Mouse (Mus musculus): Measurements from ENCODE around the gene Rhbg. TPM values are rescaled to one million over a fixed set of nuclear protein-coding genes. Genes with fewer than 3 reads are reported as not detected.

Rhbg gene
- total RNA-seq, 2 experiments from 2014 or later = not detected

DNA sequence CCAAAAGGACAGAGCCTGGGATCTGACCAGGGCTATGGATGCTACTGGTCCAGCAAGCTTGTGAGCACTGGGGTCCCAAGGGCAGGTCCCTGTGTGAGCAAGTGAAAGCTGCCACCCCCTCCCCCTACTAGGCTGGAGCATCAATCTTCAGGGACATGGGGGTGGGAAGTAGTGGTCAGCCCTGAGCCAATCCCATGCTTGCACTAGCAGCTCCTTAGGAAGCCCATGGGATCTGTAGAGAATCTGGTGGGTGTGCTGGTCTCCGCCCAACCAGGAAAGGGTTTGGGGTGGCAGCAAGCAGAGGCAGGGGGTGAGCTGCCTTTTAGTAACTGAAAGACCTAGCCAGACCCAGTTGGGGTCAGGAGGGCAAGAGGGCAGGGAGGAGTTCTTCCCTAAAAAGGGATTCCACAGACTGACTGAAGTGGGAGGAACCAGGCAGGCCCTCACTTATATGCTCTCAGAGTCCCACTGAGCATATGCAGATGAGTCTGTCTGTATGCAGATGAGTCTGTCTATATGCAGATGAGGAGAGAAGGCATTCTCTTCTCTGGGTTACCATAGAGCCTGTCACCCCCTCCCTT lies 23.4 kb downstream of the Rhbg start:
- DNase-seq (ENCODE audit: extremely low spot score in 1 of 2, low spot score in 1 of 2) = peak; percentile 28 to 35

DNA sequence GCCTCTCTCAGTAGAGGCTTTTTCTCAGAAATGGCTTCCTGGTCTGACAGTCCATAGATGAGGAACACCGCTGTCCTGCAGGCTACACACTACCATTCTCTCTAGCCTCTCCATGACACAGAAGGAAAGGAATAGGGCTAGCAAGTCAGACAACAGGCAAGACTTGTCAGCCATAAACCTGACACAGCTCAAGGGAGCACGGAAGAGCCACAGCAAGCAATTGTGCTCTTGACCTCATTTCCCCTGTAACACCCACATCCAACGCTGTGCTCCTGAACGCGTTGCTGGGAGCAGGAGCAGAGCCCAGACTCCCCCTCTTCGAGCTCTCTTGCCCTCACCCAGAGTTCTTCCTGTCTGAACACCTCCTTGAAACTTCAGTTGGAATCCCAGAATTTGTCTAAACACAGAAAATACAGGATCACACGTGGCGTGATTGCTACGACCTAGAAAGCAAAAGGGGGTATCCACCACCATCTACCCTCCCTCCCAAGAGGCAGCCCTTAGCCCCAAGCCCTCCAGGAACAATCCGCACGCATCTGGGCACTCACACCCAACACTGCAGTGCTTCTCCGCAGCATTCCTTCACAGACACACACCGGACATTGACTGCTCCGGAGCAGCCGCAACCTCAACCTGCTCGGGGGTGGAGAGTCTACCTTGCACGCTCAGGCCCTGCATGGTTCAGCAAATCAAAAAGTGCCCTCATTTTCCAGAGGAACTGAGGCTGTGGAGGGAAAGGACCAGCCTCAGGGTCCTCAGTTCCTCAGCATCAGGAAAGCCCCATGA lies 24.1 kb downstream of the Rhbg start:
- peak in 1 of 2 experiments; percentile 25 for DNase-seq (ENCODE audit: extremely low spot score in 1 of 2, low spot score in 1 of 2)

DNA sequence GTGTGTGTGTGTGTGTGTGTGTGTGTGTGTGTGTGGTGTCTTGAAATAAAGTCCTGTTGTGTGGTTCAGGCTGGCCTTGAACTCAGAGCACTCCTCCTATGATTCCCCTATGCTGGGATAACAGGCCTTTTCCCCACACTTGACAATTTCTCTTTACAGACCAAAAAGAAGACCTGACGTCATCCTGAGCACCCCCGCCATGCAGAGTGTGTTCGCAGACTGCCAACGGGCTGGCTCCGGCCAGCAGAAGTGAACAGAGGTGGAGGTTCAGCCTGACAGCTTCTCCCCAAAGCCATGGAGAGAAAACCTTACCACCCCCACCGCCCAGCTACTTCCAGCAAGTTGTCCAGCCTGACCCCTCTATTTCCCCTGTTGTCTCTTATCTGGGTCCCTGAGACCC lies 25.0 kb downstream of the Rhbg start:
- no peak for DNase-seq (ENCODE audit: extremely low spot score in 1 of 2, low spot score in 1 of 2)

DNA sequence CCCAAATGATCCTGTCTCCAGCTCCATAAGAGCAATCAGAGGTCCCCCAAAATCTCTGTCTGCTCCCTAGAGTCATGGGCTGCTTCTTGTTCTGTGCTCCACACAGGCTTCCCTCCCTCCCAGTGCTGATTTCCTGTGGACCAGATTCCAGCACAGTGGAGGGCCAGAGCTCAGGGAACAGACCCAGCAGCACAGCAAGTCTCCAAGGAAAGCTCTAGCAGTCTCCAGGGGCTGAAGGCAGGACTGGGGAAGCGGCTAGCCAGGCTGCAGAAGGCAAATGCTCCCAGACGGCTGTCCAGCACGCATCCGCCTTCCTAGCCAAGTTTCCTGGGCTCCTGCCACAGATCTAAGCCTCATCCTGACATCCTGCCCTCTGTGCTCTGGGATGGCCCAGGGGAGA lies 25.6 kb downstream of the Rhbg start:
- peak in 1 of 2 experiments; percentile 7 for DNase-seq (ENCODE audit: extremely low spot score in 1 of 2, low spot score in 1 of 2)

DNA sequence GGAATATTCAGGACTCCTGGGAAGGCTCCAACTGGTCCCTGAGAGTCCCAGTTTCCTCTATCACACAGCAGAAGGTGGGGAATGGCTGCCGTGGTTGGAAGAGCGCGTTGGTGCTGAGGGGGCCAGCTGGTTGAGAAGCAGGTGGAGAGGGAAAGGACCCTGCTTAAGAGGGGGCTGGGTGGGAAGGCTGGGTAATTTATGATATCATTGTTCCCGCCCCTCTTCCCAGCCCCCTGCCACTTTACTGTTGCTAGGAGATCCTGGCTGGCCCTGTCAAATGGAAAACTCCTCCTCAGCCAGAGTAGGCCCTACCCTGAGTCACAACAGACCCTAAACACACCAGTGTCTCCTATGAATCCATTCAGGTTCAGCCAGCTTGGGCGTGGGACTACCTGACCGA lies 26.5 kb downstream of the Rhbg start:
- DNase-seq (ENCODE audit: extremely low spot score in 1 of 2, low spot score in 1 of 2) = no peak

DNA sequence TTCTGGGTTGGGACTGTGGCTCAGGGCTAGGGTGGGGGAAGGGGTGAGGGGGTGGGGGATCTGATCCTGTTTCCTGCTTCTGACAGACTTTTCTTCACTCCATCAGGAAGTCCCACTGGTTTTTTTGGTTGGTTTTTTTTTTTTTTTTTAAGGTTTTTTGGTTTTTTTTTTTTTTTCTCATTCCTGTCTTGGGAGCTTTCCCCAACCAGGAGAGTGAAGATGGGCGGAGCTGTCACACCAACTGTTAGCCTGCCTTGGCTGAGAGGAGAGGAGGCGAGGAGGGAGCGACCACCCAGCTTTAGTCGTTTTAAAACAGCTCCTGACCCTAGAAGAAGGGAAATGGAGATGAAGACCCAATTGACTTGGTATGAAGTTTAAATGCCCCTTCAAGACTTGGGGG lies 27.2 kb downstream of the Rhbg start:
- no peak for DNase-seq (ENCODE audit: extremely low spot score in 1 of 2, low spot score in 1 of 2)

DNA sequence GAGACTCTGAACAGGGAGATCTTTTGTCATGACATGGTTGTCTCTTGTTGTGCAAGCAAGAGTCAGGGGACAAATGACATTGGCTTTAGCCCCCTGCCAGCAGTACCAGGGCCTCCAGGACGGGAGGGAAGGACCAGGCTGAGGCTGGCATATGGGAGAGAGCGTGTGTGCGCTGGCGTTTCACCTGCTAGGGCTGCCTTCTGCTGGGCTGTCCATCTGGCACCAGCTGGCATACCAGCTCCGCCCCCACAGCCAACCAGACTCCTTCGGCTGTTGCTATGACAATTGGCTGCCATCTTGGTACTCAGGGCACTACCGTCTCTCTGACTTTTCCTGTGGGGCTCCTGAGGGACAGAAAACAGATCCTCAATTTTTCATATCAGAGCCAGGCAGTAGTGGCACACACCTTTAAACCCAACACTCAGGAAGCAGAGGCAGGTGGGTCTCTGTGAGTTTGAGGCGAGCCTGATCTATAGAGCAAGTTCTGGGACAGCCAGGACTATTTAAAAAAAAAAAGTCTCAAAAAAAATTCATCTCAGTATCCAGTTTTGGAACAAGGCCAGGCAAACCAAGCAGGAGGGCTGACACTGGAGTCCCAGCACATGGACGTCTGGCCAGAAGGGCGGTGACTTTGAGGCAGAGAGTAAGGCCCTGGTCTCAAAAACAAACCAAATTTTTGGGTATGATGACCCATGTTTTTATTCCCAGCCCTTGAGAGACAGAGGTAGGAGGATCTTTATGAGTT lies 28.2 kb downstream of the Rhbg start:
- DNase-seq (ENCODE audit: extremely low spot score in 1 of 2, low spot score in 1 of 2) = peak in 1 of 2 experiments; percentile 67

DNA sequence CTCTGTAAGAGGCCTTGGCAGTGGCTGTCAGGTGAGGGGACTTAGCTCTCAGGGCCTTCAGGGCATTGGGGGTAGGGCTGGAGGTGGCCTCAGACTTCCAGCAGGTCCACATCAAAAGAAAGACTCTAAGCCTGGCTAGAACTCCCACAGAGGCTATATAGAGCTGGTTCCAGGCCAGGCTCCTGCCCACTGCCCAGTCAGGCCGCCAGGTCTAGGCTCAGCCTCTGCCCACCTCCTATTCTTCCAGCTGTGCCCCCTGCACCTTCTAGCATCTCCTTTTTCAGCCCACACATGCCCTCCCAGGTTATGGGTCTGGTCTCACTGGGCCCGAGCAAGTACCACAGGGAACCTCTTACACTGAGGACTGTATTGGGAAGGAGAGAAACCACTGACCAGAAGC lies 29.6 kb downstream of the Rhbg start:
- no peak for DNase-seq (ENCODE audit: extremely low spot score in 1 of 2, low spot score in 1 of 2)

DNA sequence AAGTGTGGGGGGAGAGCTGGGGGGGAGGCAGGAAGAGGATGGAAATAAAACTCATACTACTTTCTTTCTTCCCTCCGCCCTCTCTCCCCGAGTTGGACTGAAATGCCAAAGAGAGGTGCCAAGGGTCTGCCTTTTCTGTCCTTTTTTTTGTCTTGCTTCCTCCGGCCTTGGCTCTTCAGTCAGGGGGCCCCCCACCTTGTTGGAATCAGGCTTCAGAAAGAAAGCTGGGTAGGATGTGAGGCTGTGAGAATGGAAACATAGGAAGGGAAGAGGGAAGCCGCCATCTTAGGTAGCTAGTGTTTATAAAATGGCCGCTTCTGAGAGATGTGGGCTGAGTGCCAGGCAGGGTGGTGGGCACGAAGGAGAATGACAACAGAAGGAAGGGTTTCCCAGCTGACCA lies 32.1 kb downstream of the Rhbg start:
- DNase-seq (ENCODE audit: extremely low spot score in 1 of 2, low spot score in 1 of 2) = no peak

DNA sequence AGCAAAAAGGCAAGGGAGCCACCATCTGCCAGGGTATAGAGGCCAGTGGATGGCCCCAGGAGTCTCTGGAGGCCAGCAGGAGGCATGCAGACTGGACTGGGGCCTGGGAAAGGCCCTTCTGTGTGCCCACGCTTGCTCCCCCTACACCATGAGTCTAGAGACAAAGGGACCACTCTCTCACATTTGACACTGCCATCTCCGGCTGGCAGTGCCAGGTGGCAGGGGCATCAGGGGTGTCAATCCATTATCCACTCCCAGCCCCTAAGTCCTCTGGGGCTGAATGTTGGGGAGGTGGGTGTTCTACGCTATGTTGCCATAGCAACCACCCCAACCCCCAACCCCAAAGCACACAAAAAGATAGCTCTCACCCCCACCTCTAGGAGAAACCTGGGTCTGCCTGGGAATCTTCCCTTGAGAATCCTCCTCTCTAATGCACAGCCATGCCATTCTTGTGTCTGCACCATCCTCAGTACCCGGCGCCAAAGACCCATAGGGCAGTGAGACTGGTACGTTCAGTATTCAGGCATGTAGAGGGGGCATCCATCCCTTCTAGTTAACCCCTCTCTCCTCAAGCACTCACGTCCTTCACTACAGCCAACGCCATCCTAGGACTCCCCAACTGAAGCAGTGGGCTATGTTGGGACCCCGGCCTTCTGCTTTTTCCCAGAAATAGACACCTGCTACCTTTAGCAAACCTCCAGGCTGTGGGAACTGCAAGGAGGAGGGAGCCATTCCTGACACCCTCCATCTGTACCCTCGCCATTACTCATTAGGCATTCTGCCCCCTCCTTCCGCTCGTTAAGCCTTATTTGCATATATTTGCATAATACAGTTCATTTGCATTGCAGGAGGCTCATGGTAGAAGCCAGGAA lies 32.8 kb downstream of the Rhbg start:
- DNase-seq (ENCODE audit: extremely low spot score in 1 of 2, low spot score in 1 of 2) = no peak

DNA sequence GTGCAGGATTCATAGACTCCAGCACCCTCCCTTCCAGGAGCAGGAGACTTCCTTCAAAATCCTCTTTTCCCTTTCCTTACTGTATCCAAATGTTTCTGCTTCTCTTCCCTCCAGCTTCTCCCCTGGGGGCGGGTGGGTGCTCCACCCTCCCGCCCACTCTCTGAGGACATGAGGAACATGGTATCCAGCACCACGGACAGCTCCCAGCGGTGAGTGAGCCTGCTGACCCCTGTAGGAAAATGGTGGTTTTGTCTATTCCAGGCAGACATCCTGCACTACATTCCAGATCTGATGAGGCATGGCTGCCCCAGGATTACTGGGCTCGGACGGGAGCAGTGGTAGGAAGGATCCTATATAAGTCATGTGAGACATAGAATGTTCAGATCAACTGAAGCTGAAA lies 33.7 kb downstream of the Rhbg start:
- DNase-seq (ENCODE audit: extremely low spot score in 1 of 2, low spot score in 1 of 2) = no peak

DNA sequence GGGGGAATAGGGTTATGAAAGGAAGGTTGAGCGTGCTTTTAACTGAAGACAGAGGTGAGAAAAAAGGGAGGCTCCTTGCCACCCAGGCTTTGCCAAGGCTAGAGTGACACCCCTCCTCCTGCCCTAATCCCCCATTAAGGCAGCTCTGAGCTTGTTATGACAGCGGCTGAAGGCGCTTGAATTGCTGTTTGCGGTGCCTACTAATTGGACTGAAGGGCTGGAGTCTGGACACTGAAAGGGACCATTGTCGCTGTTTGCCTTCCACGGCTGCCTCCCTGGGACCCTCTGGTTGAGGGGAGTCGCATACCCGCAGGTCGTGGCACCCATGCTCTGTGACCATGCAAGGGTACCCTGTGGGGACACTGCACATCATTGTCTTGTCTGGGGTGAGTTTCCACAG lies 34.6 kb downstream of the Rhbg start:
- DNase-seq (ENCODE audit: extremely low spot score in 1 of 2, low spot score in 1 of 2) = no peak

DNA sequence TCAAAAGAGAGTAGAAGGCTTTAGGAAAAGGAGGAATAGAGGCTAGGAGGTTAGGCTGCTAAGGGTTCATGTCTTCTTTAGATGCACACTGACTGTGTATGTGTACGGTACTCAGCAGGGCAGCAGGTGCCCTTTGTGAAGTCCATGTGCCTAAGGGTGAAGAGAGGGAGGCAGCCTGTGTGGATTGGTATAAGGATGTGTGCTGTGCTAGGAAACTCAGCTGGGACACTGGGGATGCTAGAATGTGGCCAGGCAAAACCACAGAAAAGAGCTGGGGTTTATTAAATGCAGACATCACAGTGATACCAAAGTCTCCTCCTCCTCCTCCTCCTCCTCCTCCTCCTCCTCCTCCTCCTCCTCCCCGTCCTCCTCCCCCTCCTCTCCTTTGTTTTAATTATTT lies 36.8 kb downstream of the Rhbg start:
- DNase-seq (ENCODE audit: extremely low spot score in 1 of 2, low spot score in 1 of 2) = peak in 1 of 2 experiments; percentile 3

DNA sequence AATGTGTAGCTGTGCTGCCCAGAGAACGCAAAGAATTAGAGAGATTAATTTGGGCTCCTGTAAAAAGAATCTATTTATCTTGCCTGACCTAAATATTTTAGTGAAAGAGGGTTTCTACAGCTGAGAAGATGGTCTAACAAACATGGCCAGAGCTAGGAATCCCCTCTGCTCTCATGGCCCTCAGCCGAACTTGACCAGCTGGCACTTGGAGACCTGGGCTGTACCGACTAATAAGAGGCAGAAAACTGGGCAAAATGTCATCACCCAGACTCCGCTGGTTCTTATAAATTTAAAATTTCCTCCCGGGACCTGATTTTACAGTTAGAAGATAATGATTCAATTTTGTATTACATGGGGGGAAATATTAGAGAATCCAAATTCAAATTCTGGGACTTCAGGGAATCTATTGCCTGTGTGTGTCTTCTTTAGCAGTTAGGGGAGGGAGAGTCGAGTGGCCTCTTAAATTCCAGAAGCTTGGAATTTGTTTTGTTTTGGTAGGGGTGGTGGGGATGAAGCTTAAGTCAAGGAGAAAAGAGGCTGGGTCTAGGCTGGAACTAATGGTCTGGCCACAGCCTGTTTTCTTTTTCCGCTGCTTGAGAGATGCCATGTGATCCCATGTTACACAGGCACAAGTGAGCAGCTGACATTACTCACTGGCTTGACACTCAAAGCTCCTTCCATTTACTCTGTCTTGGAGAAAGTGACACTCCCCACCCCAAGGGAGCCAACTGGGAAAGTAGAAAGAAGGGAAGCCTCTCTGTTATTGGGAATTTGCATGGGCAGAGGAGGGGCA lies 37.8 kb downstream of the Rhbg start:
- peak in 1 of 2 experiments; percentile 9 for DNase-seq (ENCODE audit: extremely low spot score in 1 of 2, low spot score in 1 of 2)

DNA sequence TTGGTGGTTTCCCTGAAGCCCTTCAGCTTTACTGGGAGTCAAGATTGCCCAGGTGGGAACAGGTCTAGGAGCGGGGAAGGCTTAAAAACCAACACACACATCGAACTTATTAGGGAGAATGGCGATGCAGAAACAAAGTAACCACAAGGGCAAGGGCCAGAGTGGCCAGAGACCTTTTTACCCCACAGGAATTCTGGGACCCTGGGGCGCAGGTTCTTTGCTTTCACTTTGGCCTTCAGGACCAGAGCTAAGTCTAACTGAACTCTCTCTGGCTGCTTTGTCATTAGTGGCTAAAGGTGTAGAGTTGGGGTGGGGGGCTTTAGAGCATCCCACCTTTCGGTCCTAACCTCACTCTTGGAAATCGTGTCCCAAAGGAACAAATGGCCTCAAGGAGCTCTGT lies 38.4 kb downstream of the Rhbg start:
- DNase-seq (ENCODE audit: extremely low spot score in 1 of 2, low spot score in 1 of 2) = peak in 1 of 2 experiments; percentile 17

DNA sequence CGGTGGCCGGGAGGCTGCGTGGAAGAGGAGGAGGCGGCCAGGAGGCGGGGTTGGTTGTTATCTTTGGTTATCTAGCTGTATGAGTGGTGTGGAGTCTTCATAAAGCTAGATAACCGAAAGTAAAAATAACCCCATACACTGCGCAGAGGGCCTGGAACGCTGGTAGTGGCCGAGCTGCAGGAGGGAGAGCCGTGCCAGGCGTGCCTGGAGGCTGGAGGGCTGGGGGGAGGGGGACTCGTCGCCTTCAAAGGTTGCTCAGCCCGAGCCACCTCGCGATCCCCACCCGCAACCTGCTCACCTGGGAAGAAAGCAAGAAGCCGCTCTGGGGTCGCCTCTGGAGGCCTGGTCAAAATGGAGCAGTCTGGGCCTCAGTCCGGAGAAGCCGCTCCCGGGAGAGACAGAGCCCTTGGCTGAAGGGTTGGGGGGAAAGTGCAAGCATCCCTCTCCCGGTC lies 38.9 kb downstream of the Rhbg start:
- peak in 1 of 2 experiments; percentile 35 for DNase-seq (ENCODE audit: extremely low spot score in 1 of 2, low spot score in 1 of 2)

DNA sequence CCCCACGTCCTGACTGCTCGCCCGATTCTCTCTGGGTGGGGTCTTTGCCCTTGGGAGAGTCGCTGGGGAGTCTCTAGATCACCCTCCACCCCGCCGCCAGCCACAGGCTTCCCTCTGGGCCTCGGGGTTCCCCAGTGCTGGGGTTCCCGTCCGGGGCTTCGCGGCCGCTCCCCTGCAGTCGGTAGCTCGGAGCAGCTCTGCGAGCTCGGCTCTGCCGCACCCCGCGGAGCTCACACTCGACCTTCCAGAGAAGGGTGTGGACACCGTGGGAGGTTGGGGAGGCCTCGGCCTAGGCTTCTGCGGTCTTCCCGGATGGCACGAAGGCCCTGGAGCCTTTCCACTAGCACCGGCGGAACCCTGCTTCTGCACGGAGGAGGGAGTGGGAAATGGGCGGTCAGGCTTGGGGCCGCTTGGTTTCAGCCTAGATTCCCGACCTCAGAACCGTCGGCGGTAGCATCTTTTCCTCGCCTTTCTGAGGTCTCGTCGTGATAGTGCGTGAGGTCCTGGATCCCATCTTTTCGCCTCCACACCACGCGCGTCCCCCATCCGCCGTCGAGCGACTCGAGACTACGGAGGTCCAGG lies 39.4 kb downstream of the Rhbg start:
- DNase-seq (ENCODE audit: extremely low spot score in 1 of 2, low spot score in 1 of 2) = peak in 1 of 2 experiments; percentile 41

DNA sequence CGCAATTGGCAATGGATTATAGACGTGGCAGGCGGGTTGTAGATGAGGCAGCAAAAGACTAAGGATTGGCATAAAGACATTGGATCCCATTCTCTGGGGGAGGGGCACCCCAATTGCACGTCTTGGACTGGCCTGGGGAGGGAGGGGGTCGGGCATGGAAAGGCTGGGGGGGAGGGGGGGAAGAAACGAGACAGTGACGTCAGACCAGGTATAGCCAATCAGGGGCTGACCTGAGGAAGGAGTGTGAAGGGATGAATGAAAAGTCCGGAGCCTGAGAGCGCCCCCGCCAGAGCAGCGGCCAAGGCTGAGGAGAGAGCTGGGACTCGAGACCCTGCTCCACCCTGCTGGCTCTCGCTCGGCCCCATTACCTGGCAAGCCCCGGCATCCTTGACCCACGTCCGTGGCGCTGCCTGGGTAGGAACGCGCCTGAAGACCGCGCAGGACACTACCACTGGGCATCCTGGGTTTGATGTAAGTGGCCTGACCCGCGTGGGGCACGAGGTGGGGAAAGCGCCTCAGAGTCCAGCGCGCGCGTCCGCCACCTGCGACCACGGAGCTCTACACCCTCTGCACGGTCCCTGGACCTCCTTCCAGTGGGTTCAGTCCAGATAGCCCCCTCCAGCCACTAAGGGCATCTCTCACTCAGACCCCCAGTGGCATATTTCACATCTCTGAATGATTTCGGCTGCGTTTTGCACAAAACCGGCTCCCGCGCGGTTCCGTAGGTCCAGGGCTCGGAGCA lies 40.1 kb downstream of the Rhbg start:
- DNase-seq (ENCODE audit: extremely low spot score in 1 of 2, low spot score in 1 of 2) = peak in 1 of 2 experiments; percentile 76

DNA sequence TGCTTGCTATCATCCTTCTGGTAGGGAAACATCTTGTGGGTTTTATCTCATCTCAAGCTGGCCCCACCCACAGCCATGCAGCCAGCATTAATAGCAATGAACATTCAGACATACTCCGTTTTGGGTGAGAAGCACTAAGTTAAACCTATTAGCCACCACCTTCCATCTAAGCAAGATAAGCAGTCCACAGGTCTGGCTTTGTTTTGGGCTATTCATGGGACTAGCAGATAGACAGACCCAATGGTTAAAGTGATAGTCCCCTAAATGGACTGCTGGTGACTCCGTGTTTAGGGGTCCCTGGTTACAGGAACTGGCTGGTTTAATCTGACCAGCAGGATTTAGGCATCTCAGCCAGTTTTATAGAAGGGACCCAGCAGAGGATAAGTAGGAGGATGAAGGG lies 41.5 kb downstream of the Rhbg start:
- DNase-seq (ENCODE audit: extremely low spot score in 1 of 2, low spot score in 1 of 2) = peak in 1 of 2 experiments; percentile 16
